Mouse (Mus musculus): ENCODE measurements around the gene Btbd6. TPM values are rescaled to one million over a fixed set of nuclear protein-coding genes. Genes with fewer than 3 reads are reported as not detected.

Btbd6 gene
- polyA plus RNA-seq, 1 experiment from 2014 or later, result 23.8 TPM

DNA sequence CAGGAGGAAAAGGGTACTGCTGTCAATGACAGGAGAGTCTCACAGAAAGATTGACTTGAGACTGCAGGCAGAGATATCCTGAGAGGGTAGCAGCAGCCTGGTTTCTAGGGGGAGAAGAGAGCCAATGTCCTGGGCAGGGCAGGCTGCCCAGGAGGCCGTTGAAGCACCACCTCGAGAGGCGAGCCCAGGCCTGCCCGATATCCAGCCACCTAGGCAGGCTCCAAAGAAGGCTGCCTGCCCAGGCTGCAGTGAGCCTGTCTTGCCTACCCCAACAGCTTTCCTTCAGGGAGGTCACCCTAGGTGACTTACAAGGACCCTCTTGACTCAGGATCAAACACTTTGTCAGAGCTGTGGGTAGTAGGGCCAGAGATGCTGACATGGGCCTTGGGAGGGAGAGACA lies 36.0 kb upstream of the Btbd6 start:
- Histone ChIP-seq H3K36me3 (ENCODE audit: control insufficient read depth, insufficient read depth, low read length) (no peaks in the 10 kb centered on the region), H3K27me3 (ENCODE audit: control insufficient read depth, insufficient read depth, low read depth, low read length) (no peaks in the 10 kb centered on the region), H3K4me2 (ENCODE audit: low read depth, low read length) (no peak overlapping the region), H3K9me3 (ENCODE audit: control insufficient read depth, low read length) (no peaks in the 10 kb centered on the region), H3K4me3 (ENCODE audit: low read length) (no peak overlapping the region), H3K9ac (ENCODE audit: low read length) (no peak overlapping the region), H3K27ac (ENCODE audit: low read length) (no peak overlapping the region; the same call in 1 of the 2 replicates), H3K4me1 (replicated peaks; ENCODE audit: control insufficient read depth, insufficient read depth, low read length) (peaks cover 24% of the 10 kb centered on the region)
- WGBS, result 56% methylated on average over 4 of the region's 4 CpGs
- ATAC-seq (ENCODE audit: low read depth), result no peak

DNA sequence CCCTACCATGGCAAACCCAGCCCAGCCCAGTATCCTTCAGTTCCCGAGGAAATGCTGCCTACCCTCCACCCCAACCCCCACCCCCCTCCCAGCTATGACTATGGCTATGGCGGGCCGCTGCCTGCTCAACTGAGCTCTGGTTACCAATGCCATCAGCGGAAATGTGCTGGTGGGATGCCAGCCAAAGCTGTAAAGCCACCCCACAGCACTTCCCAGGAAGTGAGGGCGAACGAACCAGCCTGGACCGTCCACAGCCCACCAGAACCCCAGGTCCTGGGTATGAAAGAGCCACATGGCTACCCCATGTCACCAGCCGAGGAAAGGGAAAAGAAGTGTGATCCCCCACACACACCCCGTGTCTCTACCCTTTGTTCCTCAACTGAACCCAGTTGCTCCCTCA lies 35.6 kb upstream of the Btbd6 start:
- Histone ChIP-seq H3K4me1 (replicated peaks; ENCODE audit: control insufficient read depth, insufficient read depth, low read length) (peaks cover 24% of the 10 kb centered on the region), H3K4me2 (ENCODE audit: low read depth, low read length) (peak overlapping the region; percentile 85; the same call in 1 of the 2 replicates), H3K9ac (ENCODE audit: low read length) (0 out of 2 replicates have a peak overlapping the region, but pooled peaks have one; percentile 23), H3K4me3 (ENCODE audit: low read length) (no peak overlapping the region), H3K27me3 (ENCODE audit: control insufficient read depth, insufficient read depth, low read depth, low read length) (no peaks in the 10 kb centered on the region), H3K27ac (ENCODE audit: low read length) (peak overlapping the region; percentile 86), H3K9me3 (ENCODE audit: control insufficient read depth, low read length) (no peaks in the 10 kb centered on the region), H3K36me3 (ENCODE audit: control insufficient read depth, insufficient read depth, low read length) (no peaks in the 10 kb centered on the region)
- 71% methylated on average over 9 of the region's 9 CpGs for WGBS
- ATAC-seq (ENCODE audit: low read depth), result no peak

DNA sequence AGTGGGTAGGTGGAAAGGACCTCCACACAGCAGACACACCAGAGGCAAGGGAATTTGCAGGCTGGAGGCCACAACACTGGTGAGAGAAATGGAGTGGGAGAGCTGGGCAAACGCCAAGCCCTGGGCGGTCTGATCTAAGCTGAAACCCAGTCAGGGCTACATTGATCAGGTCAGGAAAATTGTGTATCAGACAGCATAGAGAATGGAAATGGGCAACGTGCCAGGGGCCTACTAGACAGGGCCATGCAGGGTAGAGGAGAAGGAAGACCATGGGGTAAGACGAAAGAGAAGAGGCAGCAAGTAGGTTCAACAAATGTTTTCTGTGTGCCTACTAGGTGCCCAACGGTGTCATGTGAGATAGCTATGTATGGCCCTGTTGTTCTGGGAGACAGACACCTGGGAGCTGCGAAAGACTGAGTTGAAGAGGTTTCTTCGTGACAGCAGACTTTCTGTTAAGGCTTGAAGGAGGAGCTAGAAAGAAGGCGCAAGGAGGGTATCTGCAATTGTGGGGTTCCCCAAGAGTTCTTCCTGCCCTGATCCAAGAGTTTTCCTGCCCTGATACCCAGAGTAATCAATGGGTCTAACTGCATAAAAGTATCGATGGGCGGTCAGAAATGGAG lies 35.0 kb upstream of the Btbd6 start:
- Histone ChIP-seq H3K4me2 (ENCODE audit: low read depth, low read length) (peak overlapping the region; percentile 85), H3K4me1 (replicated peaks; ENCODE audit: control insufficient read depth, insufficient read depth, low read length) (peaks cover 24% of the 10 kb centered on the region), H3K9ac (ENCODE audit: low read length) (peak overlapping the region; percentile 86), H3K9me3 (ENCODE audit: control insufficient read depth, low read length) (no peaks in the 10 kb centered on the region), H3K27ac (ENCODE audit: low read length) (peak overlapping the region; percentile 86), H3K27me3 (ENCODE audit: control insufficient read depth, insufficient read depth, low read depth, low read length) (no peaks in the 10 kb centered on the region), H3K36me3 (ENCODE audit: control insufficient read depth, insufficient read depth, low read length) (no peaks in the 10 kb centered on the region), H3K4me3 (ENCODE audit: low read length) (peak overlapping the region; percentile 74)
- ATAC-seq (ENCODE audit: low read depth), result peak; percentile 20
- 30% methylated on average over 10 of the region's 10 CpGs for WGBS

DNA sequence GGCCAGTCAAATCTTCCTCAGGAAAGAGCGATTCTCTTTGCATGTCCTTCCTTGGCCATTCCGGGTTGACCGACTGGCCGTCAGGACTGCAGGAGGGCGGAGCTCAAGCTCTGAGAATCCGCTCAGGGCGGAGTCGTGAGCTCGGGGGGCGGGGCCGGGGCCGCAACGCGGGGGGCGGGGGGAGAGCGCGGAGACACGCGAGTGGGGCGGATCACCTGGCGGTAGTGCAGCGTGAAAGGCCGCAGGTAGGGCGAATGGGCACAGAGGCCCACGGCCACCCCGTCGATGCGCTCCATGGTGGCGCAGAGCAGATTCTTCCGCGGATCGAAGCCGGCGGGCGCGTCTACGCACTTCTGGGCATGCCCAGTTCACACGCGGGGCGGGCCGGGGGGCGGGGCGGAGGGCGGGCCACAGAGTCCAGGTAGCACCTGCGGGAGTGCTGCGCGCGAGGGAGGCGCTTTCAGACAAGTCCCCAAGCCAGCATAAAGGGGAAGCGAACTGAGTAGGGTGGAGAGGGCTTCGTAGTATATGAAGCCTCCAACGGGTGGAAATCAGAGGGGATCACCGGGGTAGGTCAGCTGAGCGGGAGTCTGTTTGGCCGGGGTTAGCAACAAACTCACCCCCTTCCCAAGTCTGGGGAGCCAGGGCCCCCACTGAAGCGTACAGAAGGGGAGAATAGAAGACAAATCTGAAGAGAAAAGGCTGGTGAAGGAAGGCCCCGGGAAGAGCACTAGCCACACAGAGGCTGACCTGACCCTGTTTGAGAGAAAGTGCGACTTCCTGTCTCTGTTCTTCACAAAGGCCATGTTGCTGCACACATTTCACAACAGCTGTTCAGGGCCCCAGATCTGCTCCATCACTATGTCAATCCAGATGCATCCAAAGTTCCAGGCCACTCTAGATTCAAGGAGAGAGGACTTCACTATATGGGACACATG lies 34.2 kb upstream of the Btbd6 start, which contains the start of gene Nudt14:
TSS of gene Nudt14 (minus strand) at position 349 of the 938 bp plus-strand sequence.
- Histone ChIP-seq H3K27me3 (ENCODE audit: control insufficient read depth, insufficient read depth, low read depth, low read length) (no peaks in the 10 kb centered on the region), H3K4me2 (ENCODE audit: low read depth, low read length) (peak within 1 kb of the TSS; percentile 85), H3K4me1 (replicated peaks; ENCODE audit: control insufficient read depth, insufficient read depth, low read length) (peaks cover 24% of the 10 kb centered on the region), H3K27ac (ENCODE audit: low read length) (peak within 1 kb of the TSS; percentile 86), H3K9me3 (ENCODE audit: control insufficient read depth, low read length) (no peaks in the 10 kb centered on the region), H3K9ac (ENCODE audit: low read length) (peak within 1 kb of the TSS; percentile 86), H3K36me3 (ENCODE audit: control insufficient read depth, insufficient read depth, low read length) (no peaks in the 10 kb centered on the region), H3K4me3 (ENCODE audit: low read length) (peak within 1 kb of the TSS; percentile 74)
- WGBS, result 1% methylated on average over 57 of the region's 58 CpGs
- peak; percentile 89 for ATAC-seq (ENCODE audit: low read depth)

DNA sequence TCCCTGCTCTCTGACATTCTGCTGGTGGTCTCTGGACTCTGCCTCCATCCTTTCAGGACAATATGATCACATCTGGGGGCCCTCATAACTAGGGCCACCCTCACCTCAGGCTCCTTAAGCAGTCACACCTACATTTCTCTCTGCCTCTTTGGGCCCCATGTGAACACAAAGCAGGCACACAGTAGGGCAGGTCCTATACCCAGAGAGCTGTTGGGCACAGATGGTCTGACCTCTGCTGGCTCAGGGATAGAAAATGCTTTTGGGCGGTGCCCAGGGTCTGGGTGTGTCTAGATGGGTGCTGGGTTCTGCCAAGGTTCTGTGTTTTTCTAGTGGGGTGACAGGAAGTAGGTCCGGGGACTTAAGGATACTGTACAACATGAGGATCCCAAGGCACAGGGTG lies 32.6 kb upstream of the Btbd6 start:
- H3K27ac ChIP-seq (ENCODE audit: low read length), result no peak overlapping the region
- WGBS, result 71% methylated on average over 2 of the region's 2 CpGs
- peaks cover 18% of the 10 kb centered on the region for H3K4me1 ChIP-seq (replicated peaks; ENCODE audit: control insufficient read depth, insufficient read depth, low read length)
- H3K27me3 ChIP-seq (ENCODE audit: control insufficient read depth, insufficient read depth, low read depth, low read length), result no peaks in the 10 kb centered on the region
- H3K9ac ChIP-seq (ENCODE audit: low read length), result no peak overlapping the region
- H3K9me3 ChIP-seq (ENCODE audit: control insufficient read depth, low read length), result no peaks in the 10 kb centered on the region
- H3K36me3 ChIP-seq (ENCODE audit: control insufficient read depth, insufficient read depth, low read length), result no peaks in the 10 kb centered on the region
- H3K4me3 ChIP-seq (ENCODE audit: low read length), result no peak overlapping the region
- H3K4me2 ChIP-seq (ENCODE audit: low read depth, low read length), result no peak overlapping the region
- no peak for ATAC-seq (ENCODE audit: low read depth)

DNA sequence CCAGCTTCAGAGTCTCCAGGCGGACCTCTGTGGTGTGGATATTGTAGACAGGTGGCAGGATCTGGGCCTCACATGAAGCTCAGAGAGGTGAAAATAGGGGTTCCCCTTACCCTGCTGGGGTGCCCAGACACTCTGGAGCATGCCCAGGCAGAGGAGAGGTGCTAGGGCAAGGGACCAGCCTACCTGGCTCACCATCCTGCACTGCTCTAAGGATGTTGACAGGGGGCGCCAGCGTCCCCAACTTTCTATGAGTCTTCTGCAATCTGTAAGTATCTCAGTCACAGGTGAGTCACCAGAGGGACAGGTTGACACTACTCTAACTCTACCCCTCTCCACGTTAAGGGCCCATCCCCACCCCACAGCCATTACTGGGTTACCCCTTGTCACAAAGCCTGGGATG lies 29.0 kb upstream of the Btbd6 start:
- WGBS, result 24% methylated on average over 4 of the region's 4 CpGs
- H3K9me3 ChIP-seq (ENCODE audit: control insufficient read depth, low read length), result no peaks in the 10 kb centered on the region
- no peaks in the 10 kb centered on the region for H3K27me3 ChIP-seq (ENCODE audit: control insufficient read depth, insufficient read depth, low read depth, low read length)
- no peaks in the 10 kb centered on the region for H3K36me3 ChIP-seq (ENCODE audit: control insufficient read depth, insufficient read depth, low read length)
- H3K4me3 ChIP-seq (ENCODE audit: low read length), result no peak overlapping the region
- H3K4me1 ChIP-seq (replicated peaks; ENCODE audit: control insufficient read depth, insufficient read depth, low read length), result peaks cover 16% of the 10 kb centered on the region
- no peak for ATAC-seq (ENCODE audit: low read depth)
- no peak overlapping the region for H3K4me2 ChIP-seq (ENCODE audit: low read depth, low read length)
- H3K9ac ChIP-seq (ENCODE audit: low read length), result no peak overlapping the region
- H3K27ac ChIP-seq (ENCODE audit: low read length), result peak overlapping the region; percentile 59

DNA sequence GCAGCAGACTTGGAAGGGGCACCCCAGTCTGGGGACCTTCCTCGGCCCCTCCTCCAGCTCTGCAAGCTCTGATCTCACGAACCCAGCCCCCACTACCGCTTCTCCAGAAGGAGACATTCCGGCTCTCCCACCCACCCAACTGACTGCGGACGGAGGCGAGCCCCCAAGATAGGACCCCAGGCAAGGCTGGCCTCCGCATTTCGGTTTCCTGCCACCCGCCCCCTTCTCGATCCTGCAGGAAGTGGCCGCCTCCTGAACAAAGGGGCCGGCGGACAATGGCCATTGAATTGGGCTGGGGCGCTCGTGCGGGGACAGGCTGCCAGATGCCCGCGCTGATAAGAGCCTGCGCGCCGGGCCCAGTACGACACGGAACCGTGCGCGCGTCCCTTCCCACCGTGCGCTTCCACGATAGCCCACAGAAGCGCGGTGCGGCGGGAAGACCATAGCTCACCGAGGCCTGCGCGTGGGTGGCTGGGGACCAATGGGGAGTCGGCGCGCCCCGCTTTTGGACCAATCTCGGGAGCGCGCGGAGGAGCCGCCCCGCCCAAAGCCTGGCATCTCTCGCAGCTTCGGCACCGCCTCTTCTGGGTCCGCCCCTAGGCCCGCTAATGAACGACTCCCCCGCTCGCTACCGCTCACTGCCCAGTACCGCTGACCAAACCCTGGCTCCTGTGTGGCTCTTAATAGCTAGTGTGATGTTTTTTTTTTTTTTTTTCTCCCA lies 26.1 kb upstream of the Btbd6 start:
- no peaks in the 10 kb centered on the region for H3K27me3 ChIP-seq (ENCODE audit: control insufficient read depth, insufficient read depth, low read depth, low read length)
- peak overlapping the region; percentile 71 for H3K4me3 ChIP-seq (ENCODE audit: low read length)
- H3K9ac ChIP-seq (ENCODE audit: low read length), result peak overlapping the region; percentile 75
- H3K9me3 ChIP-seq (ENCODE audit: control insufficient read depth, low read length), result no peaks in the 10 kb centered on the region
- peak; percentile 91 for ATAC-seq (ENCODE audit: low read depth)
- under 1% methylated on average over 58 of the region's 58 CpGs for WGBS
- H3K4me2 ChIP-seq (ENCODE audit: low read depth, low read length), result peak overlapping the region; percentile 87
- H3K36me3 ChIP-seq (ENCODE audit: control insufficient read depth, insufficient read depth, low read length), result no peaks in the 10 kb centered on the region
- peak overlapping the region; percentile 84 for H3K27ac ChIP-seq (ENCODE audit: low read length)
- H3K4me1 ChIP-seq (replicated peaks; ENCODE audit: control insufficient read depth, insufficient read depth, low read length), result peaks cover 21% of the 10 kb centered on the region

DNA sequence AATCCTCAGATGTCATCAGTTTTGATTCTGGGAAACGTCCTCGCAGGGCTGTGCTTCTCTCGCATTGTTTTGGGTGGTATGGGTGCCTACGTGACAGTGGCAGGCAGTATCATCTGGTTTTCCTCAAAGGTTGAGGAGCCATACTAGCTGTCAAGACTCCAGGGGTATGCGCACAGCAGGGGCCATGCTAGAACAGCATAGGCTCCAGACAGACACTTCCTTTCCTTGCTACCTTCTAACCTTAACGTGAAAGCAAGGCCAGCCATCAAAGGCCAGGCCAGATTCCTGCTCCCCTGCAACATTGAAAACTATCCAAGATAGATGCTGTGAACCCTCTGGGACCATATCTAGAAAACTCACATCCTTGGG lies 25.5 kb upstream of the Btbd6 start:
- Histone ChIP-seq H3K36me3 (ENCODE audit: control insufficient read depth, insufficient read depth, low read length) (no peaks in the 10 kb centered on the region), H3K4me2 (ENCODE audit: low read depth, low read length) (peak overlapping the region; percentile 87), H3K27me3 (ENCODE audit: control insufficient read depth, insufficient read depth, low read depth, low read length) (no peaks in the 10 kb centered on the region), H3K4me3 (ENCODE audit: low read length) (peak overlapping the region; percentile 71), H3K9ac (ENCODE audit: low read length) (peak overlapping the region; percentile 40; the same call in 1 of the 2 replicates), H3K4me1 (replicated peaks; ENCODE audit: control insufficient read depth, insufficient read depth, low read length) (peaks cover 21% of the 10 kb centered on the region), H3K9me3 (ENCODE audit: control insufficient read depth, low read length) (no peaks in the 10 kb centered on the region), H3K27ac (ENCODE audit: low read length) (peak overlapping the region; percentile 84)
- WGBS, result 5% methylated on average over 6 of the region's 6 CpGs
- 0 out of 2 replicates have a peak, but pooled peaks have one; percentile 8 for ATAC-seq (ENCODE audit: low read depth)
